Mouse (Mus musculus) stomach, embryonic 14.5 days (tissue): ENCODE measurements around the gene Slc45a3. TPM values are rescaled to one million over a fixed set of nuclear protein-coding genes. Genes with fewer than 3 reads are reported as not detected.

Source experiments
- ATAC-seq: fragments of 200-750 bp; cut with Nextera tagmentation; 2 replicates; pipeline ENCODE4 v1.8.0; 2017; ENCODE audit warnings: low read depth, moderate TSS enrichment; ENCODE audit not compliant: insufficient number of reproducible peaks, insufficient read depth, low FRiP score
- H3K27ac ChIP-seq: fragments of 300-500 bp; sonication (generic); 2 replicates; pipeline ENCODE4 v1.5.1; 2014; ENCODE audit warnings: mild to moderate bottlenecking, low read length, moderate library complexity, mixed read lengths
- H3K27me3 ChIP-seq: fragments of 300-500 bp; sonication (generic); 2 replicates; pipeline ENCODE4 v1.6.1; 2014; ENCODE audit warnings: low read length, control low read depth, mixed read lengths; ENCODE audit not compliant: control insufficient read depth, insufficient read depth
- H3K36me3 ChIP-seq: fragments of 300-500 bp; sonication (generic); 2 replicates; pipeline ENCODE4 v1.6.1; 2014; ENCODE audit warnings: mild to moderate bottlenecking, control low read depth, low read length, moderate library complexity, mixed read lengths; ENCODE audit not compliant: control insufficient read depth, insufficient read depth
- H3K4me1 ChIP-seq: fragments of 300-500 bp; sonication (generic); 2 replicates; pipeline ENCODE4 v1.6.1; 2014; ENCODE audit warnings: low read length, control low read depth, mixed read lengths; ENCODE audit not compliant: control insufficient read depth, insufficient read depth
- H3K4me2 ChIP-seq: fragments of 300-500 bp; sonication (generic); replicated peaks from 2 replicates; pipeline ENCODE4 v1.6.1; 2014; ENCODE audit warnings: low read depth, low read length, control low read depth
- H3K4me3 ChIP-seq: fragments of 300-500 bp; sonication (generic); 2 replicates; pipeline ENCODE4 v1.5.1; 2014; ENCODE audit warnings: low read depth, low read length, control low read depth
- H3K9ac ChIP-seq: fragments of 300-500 bp; sonication (generic); replicated peaks from 2 replicates; pipeline ENCODE4 v1.6.1; 2014; ENCODE audit warnings: low read depth, mild to moderate bottlenecking, control low read depth, low read length, moderate library complexity, mixed read lengths
- H3K9me3 ChIP-seq: fragments of 300-500 bp; sonication (generic); 2 replicates; pipeline ENCODE4 v1.6.1; 2016; ENCODE audit warnings: low read depth, low read length, control low read depth; ENCODE audit not compliant: control insufficient read depth
- WGBS: fragments of 180-500 bp; shearing (Covaris S2); extraction: QIAGEN DNeasy Blood & Tissue Kit; methylation state at CpG from one replicate; pipeline ENCODE4 v1.1.7; 2014; 5-methylcytosine and 5-hydroxymethylcytosine counted together
- polyA plus RNA-seq: library from polyadenylated mRNA; unstranded; fragments of >200 nt; fragmentation: Nextera tagmentation; extraction: Ambion mirVana; gene quantifications from 2 replicates; pipeline ENCODE4 v1.2.1, GENCODE M21; 2014

The Slc45a3 gene
- polyA plus RNA-seq, 1 experiment from 2014 or later, result 3.8 TPM

DNA sequence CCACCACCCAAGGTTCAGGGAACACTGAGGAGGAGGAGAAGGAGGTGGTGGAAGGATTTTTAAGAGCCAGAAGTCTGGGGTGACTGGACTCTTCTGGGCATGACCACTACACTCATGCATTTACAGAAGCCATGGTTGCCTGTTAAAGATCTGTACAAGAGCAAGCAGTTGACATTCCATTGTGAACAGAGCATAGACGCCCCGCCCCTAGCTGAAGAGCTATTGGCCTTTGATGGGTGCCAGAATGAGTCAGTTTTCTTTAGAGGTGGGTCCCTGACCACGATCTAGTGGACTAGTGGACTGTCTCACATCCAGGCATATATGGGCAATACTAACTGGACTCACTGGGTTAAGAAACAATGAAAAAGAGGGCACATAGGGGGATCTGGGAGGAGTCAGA, 43.3 kb downstream of the Slc45a3 start:
- Histone ChIP-seq H3K4me1 (peaks cover 7% of the 10 kb centered on the region; the same call in 1 of the 2 replicates), H3K27ac (no peak overlapping the region), H3K36me3 (no peaks in the 10 kb centered on the region), H3K4me3 (no peak overlapping the region), H3K9ac (no peak overlapping the region), H3K4me2 (no peak overlapping the region), H3K27me3 (no peaks in the 10 kb centered on the region), H3K9me3 (no peaks in the 10 kb centered on the region)
- no peak for ATAC-seq
- WGBS, result 82% methylated on average over 3 of the region's 3 CpGs

DNA sequence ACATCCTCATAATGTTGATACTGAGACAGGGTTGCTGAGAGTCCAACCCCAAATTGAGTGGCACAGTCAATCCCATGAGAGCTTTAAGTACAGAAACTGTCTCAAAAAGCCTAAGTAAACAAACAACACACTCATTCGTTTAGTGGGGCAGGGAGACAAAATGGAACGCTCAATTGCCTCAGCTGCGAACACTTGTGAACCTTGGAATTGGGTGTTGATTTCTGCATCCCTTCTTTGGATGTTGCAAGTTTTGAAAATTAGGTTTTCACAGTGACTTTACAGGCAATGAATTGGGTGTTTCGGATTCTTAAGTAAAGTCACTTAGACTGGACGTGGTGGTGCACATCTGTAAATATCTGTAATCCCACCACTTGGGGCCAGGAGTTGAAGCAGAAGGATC, 44.0 kb downstream of the Slc45a3 start:
- Histone ChIP-seq H3K4me2 (peak overlapping the region; percentile 32), H3K4me1 (peaks cover 7% of the 10 kb centered on the region; the same call in 1 of the 2 replicates), H3K9ac (peak overlapping the region; percentile 98; the same call in 1 of the 2 replicates), H3K36me3 (no peaks in the 10 kb centered on the region), H3K27ac (peak overlapping the region; percentile 99), H3K27me3 (no peaks in the 10 kb centered on the region), H3K9me3 (no peaks in the 10 kb centered on the region), H3K4me3 (peak overlapping the region; percentile 90)
- 23% methylated on average over 5 of the region's 5 CpGs for WGBS
- no peak for ATAC-seq

DNA sequence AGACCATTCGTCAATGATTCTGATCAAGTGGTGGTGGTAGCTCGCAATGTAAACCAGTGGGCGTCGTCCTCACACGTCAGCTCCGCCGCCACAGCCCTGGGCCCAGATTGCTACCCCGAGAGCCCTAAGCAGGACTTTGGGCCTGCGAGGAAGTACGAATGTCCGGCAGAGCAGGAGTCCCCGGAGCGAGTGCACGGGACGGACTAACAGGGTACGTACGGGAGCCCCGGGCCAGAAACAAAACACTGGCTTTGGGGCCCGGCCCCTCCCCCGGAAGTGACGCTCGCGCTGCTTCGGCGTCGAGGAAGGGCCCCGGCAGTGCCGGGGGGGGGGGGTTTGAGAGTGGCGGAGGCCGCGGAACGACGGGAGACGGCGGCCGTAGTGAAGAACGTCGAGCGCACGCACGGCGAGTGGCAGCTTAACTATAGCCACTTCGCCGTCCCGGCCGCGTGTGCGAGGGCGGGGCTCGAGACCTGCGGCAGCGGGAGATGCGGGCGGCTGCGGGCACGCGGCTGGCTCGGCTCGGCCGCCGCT, 44.6 kb downstream of the Slc45a3 start, which contains the start of gene Elk4:
Gene Elk4 (plus strand): TSS at position 326 of the 534 bp plus-strand sequence.
- Histone ChIP-seq H3K4me1 (peaks cover 7% of the 10 kb centered on the region; the same call in 1 of the 2 replicates), H3K36me3 (no peaks in the 10 kb centered on the region), H3K4me3 (peak within 1 kb of the TSS; percentile 90), H3K9me3 (no peaks in the 10 kb centered on the region), H3K4me2 (peak within 1 kb of the TSS; percentile 81), H3K27me3 (no peaks in the 10 kb centered on the region), H3K9ac (peak within 1 kb of the TSS; percentile 98), H3K27ac (peak within 1 kb of the TSS; percentile 99)
- peak; percentile 92 for ATAC-seq
- WGBS, result under 1% methylated on average over 60 of the region's 61 CpGs

DNA sequence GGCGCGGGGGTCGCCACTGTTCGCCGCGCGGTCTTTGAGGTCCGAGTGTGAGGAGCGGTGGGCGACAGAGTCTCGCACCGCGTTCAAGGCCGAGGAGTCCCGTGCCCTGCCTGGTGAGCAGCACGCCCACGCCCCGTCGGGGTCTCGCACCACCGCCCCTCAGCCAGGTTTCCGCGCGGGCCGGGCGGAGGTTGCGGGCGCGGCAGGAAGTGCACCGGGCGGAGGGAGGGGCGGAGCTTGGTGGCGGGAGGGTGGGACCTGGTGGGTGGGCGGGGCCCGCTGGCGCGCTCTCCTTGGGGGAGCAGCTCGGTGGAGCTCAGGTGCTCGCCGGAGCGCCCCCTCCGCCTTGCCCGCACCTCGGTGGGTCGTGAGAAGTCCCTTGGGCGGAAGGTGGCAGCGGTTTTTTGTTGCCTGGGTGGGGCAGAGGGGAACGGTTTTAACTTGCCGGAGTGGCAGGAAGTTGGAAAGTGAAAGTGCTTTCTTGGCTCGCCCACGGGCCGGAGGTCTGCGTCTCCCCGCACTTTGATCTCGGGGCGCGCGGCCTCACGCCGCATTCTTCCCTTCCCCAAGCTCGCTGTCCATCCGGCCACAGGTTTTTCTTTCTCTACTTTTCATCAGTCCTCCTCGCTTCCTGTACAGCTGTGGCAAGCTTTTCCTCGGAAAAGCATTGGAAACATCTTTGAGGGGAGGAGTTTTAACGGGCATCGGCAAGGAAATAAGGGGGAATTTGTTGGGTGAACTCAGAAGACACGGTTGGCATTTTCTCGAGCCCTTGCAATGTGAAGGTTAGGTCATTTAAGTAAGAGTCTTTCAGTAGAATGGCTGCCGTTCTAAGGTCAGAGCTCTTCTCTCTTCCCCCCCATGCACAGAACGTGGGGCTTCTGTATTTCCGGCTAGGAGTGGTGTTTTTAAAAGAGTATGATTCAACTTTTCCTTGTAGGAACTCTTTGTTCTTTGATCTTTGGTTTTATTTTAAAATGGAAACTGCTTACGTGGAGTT, 45.4 kb downstream of the Slc45a3 start:
- peak; percentile 90 for ATAC-seq
- no peaks in the 10 kb centered on the region for H3K9me3 ChIP-seq
- H3K4me2 ChIP-seq, result peak overlapping the region; percentile 81
- under 1% methylated on average over 58 of the region's 72 CpGs for WGBS
- peaks cover 7% of the 10 kb centered on the region; the same call in 1 of the 2 replicates for H3K4me1 ChIP-seq
- peak overlapping the region; percentile 90 for H3K4me3 ChIP-seq
- H3K9ac ChIP-seq, result peak overlapping the region; percentile 98
- no peaks in the 10 kb centered on the region for H3K27me3 ChIP-seq
- H3K27ac ChIP-seq, result peak overlapping the region; percentile 99
- H3K36me3 ChIP-seq, result no peaks in the 10 kb centered on the region

DNA sequence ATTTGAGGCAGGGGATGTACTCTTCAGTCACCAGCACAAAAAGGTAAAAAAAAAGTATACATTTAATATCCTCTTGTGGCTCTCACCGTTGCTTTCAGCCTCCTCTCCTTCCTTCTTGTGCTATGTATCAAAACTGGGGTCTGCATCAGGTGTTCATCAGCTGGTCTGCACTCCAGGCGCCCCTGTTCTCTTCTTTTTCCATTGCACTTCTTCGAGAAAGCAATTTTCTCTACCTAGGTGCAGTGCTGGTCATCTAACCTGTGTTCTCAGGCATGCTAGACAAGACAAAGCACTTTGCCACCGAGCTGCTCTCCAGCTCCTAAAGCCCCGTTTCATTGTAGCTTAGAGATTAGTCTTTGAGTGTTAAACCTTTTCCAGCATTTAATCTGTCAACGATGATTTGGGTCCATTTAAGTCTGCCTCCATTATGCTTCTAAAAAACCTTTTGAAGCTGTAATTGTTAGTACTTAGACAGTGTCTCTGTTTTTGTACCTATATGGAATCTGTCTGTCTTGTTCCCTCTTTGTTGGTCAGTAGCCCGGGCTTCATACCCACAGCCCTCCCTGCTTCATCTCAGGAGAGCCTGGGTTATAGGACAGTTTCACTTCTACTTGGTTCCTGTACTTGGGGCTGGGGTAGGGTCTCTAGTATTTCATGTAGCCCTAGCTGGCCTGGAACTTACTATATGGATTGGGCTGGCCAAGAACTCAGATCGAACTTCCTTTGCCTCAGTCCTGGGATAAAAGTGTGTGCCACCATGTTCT, 46.3 kb downstream of the Slc45a3 start:
- Histone ChIP-seq H3K27me3 (no peaks in the 10 kb centered on the region), H3K4me1 (peaks cover 7% of the 10 kb centered on the region; the same call in 1 of the 2 replicates), H3K4me3 (peak overlapping the region; percentile 90), H3K4me2 (peak overlapping the region; percentile 81), H3K27ac (peak overlapping the region; percentile 99; the same call in 1 of the 2 replicates), H3K36me3 (no peaks in the 10 kb centered on the region), H3K9me3 (no peaks in the 10 kb centered on the region), H3K9ac (peak overlapping the region; percentile 98)
- WGBS, result 35% methylated on average over 8 of the region's 8 CpGs
- ATAC-seq, result no peak

DNA sequence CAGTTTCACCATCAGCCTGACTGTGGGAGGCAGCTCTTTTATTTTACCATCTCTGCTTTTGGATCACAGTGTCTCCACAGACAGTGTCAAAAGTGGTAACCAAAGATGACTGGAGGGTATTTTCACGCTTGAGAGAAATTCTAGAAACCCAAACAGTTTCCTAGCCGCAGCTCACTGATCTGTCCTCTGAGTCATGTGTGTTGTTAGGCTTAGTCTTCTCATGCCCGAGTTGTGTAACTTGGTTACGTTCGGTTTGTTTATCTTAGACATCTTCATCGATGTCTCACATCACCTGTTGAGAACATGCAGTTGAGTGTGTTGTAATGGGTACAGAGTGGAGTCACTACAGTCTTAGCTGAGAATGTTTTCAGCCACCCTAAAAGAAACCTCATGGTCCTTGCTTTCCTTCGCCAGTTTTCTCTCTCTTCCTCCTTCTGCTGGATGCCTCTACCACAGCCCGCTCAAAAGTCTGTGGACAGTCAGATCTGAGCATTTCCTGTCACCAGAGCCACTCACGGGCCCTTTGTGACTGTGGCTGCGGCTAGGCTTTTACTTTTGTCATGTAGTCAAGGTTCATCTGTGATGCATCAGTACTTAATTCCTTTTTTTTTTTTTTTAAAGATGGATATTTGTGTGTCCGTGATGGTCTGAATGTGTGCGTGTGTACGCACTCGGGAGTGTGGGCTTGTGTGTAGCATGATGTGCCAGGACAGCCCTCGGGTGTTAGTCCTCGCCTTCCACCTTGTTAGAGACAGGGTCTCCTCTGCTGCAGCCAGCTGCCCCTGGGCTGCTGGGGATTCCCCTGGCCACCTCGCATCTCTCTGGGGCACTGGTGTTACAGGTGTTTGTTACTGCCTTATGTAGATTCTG, 48.1 kb downstream of the Slc45a3 start:
- 86% methylated on average over 17 of the region's 17 CpGs for WGBS
- no peak for ATAC-seq
- Histone ChIP-seq H3K36me3 (peaks cover 13% of the 10 kb centered on the region; the same call in 1 of the 2 replicates), H3K27ac (no peak overlapping the region), H3K9me3 (no peaks in the 10 kb centered on the region), H3K4me3 (no peak overlapping the region), H3K4me1 (peaks cover 7% of the 10 kb centered on the region; the same call in 1 of the 2 replicates), H3K27me3 (no peaks in the 10 kb centered on the region), H3K9ac (no peak overlapping the region), H3K4me2 (no peak overlapping the region)

DNA sequence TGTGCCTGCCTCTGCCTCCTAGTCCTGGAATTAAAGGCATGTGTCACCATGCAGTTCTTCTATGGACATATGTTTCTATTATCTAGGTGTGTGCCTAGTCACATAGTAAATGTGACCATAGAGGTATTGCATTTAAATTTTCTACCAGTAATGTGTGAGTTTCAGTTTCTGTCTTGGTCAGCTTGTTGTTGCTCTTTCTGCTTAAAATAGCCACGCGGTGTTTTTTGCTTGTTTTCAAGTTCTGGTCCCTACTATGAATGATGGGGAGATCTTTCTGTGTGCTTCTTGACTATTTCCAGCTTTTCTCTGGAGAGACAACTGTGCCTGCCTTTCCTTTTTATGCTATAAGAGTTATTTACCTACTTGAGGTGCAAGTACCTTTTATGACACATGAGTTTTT, 49.0 kb downstream of the Slc45a3 start:
- no peak overlapping the region for H3K27ac ChIP-seq
- no peak for ATAC-seq
- H3K36me3 ChIP-seq, result peaks cover 13% of the 10 kb centered on the region; the same call in 1 of the 2 replicates
- H3K4me3 ChIP-seq, result no peak overlapping the region
- H3K27me3 ChIP-seq, result no peaks in the 10 kb centered on the region
- H3K9me3 ChIP-seq, result no peaks in the 10 kb centered on the region
- peaks cover 7% of the 10 kb centered on the region; the same call in 1 of the 2 replicates for H3K4me1 ChIP-seq
- H3K9ac ChIP-seq, result no peak overlapping the region
- WGBS, result 73% methylated on average over 2 of the region's 2 CpGs
- H3K4me2 ChIP-seq, result no peak overlapping the region
